Mouse (Mus musculus) kidney, embryonic 16.5 days (tissue): Measurements from ENCODE around the gene Olfr1333. TPM values are rescaled to one million over a fixed set of nuclear protein-coding genes. Genes with fewer than 3 reads are reported as not detected.

Experiments
- polyA plus RNA-seq: library from polyadenylated mRNA; unstranded; fragments of >200 nt; fragmentation: Nextera tagmentation; extraction: Ambion mirVana; gene quantifications from 2 replicates; pipeline ENCODE4 v1.2.1, GENCODE M21; 2015

Gene Olfr1333
- polyA plus RNA-seq, 1 experiment from 2014 or later, result not detected

Other genes starting within 250 kb of the Olfr1333 start
- gene Cfap57, start 215.5 kb downstream of the Olfr1333 start, polyA plus RNA-seq, result 0.10 and 0.19 TPM in 2 replicates
- 133 and 137 TPM in 2 replicates for gene Ebna1bp2, start 215.5 kb downstream of the Olfr1333 start, polyA plus RNA-seq
- gene Olfr62, start 177.3 kb downstream of the Olfr1333 start, polyA plus RNA-seq, result not detected in 2 replicates
- gene Olfr1342, start 143.5 kb downstream of the Olfr1333 start, polyA plus RNA-seq, result 0.09 and 0.15 TPM in 2 replicates
- gene Olfr1341, start 132.8 kb downstream of the Olfr1333 start, polyA plus RNA-seq, result not detected in 2 replicates
- gene Olfr1340, start 116.1 kb downstream of the Olfr1333 start, polyA plus RNA-seq, result not detected in 2 replicates
- gene Olfr1339, start 104.1 kb downstream of the Olfr1333 start, polyA plus RNA-seq, result not detected in 2 replicates
- not detected in 2 replicates for gene Olfr1338, start 77.5 kb downstream of the Olfr1333 start, polyA plus RNA-seq
- gene Olfr1337, start 53.7 kb downstream of the Olfr1333 start, polyA plus RNA-seq, result not detected in 2 replicates
- not detected in 2 replicates for gene Olfr1335, start 26.3 kb downstream of the Olfr1333 start, polyA plus RNA-seq
- not detected in 2 replicates for gene Olfr1331, start 28.4 kb upstream of the Olfr1333 start, polyA plus RNA-seq
- not detected in 2 replicates for gene Olfr1330, start 52.3 kb upstream of the Olfr1333 start, polyA plus RNA-seq
- not detected in 2 replicates for gene Olfr1329, start 81.2 kb upstream of the Olfr1333 start, polyA plus RNA-seq
- not detected in 2 replicates for gene Olfr1328, start 102.3 kb upstream of the Olfr1333 start, polyA plus RNA-seq
- not detected in 2 replicates for gene Lao1, start 125.3 kb upstream of the Olfr1333 start, polyA plus RNA-seq